Mouse (Mus musculus) layer of hippocampus, adult 2 months (tissue): ENCODE data around the gene Rundc3a. TPM values are rescaled to one million over a fixed set of nuclear protein-coding genes. Genes with fewer than 3 reads are reported as not detected.
"Not testable (repeated sequence)": the region's sequence is repeated elsewhere in the genome, so short reads cannot be mapped to it uniquely, and the experiment has no call there.

Experiments used
- DNase-seq, 2 experiments: peaks; one replicate each; pipeline ENCODE4 v3.0.0; 2022; ENCODE audit warnings: low spot score in 2 of 2
- H3K27ac ChIP-seq: fragments of 200-600 bp; 2 replicates; pipeline ENCODE4 v1.8.1; 2022
- H3K4me3 ChIP-seq: fragments of 200-600 bp; 2 replicates; pipeline ENCODE4 v1.8.1; 2022; ENCODE audit warnings: mild to moderate bottlenecking
- CTCF ChIP-seq: fragments of 200-600 bp; conservative IDR thresholded peaks from 2 replicates; pipeline ENCODE4 v1.8.1; 2022; ENCODE audit warnings: antibody characterized with exemption, mild to moderate bottlenecking, moderate library complexity
- total RNA-seq, 2 experiments: library from RNA; stranded (reverse); gene quantifications; 2 replicates each; pipeline ENCODE4 v1.2.3; 2021

The Rundc3a gene
- total RNA-seq, 2 experiments from 2014 or later = 482 to 488 TPM

- no peak for DNase-seq
These were observed 16.7 kb downstream of the Rundc3a start for GRCm38 (mm10) chr11:102409795-102410330.

GRCm38 (mm10) chr11:102410345-102410744 is 17.1 kb downstream of the Rundc3a start:
- 0 out of 2 replicates have a peak, but pooled peaks have one; percentile 20 for TF ChIP-seq CTCF
- H3K27ac ChIP-seq, DNase-seq, H3K4me3 ChIP-seq: not testable (repeated sequence)

More at GRCm38 (mm10) chr11:102409795-102410330, 16.7 kb downstream of the Rundc3a start:
- TF ChIP-seq CTCF = no peak
- H3K27ac ChIP-seq = no peak overlapping the region
- no peak overlapping the region for H3K4me3 ChIP-seq

DNA sequence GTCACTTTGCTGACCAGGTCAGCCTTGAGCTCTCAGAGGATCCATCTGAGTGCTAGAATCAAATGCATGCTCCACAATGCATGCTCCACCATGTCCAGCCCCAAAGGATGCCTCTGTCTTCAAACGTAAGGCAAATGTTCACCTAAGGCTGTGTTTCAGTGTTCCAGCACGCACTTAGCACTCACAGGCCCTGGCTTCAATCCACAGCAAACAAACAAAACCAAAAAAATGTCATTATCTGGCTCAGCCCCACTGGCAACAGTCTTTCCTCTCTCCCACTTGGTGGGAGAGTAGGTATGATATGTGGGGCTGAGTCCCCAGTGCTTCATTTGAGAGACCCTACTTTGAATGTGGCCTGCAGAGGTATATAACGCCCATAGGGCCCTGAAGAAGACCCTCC is 17.9 kb downstream of the Rundc3a start:
- Histone ChIP-seq H3K27ac (no peak overlapping the region), H3K4me3 (no peak overlapping the region)
- no peak for TF ChIP-seq CTCF
- DNase-seq = no peak

DNA sequence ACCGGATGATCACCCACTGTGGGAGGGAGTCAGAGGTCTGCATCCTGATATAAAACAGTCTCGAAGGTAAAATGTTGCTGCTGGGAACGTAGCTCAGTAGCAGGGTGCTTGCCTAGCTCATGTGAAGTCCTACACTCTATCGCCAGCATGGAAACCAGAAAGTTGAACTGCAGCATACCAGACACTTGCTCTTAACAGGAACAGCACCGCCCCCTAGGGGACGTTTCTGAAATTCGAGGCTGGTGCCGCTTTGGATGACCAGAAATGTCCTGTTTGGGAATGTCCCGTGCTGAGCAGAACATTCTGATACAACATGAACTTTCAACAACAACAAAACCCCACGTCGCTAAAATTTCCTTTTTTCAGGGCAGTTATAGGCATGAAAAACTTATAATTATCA is 18.5 kb downstream of the Rundc3a start:
- DNase-seq = peak; percentile 81 to 94
- no peak overlapping the region for H3K27ac ChIP-seq
- peak; percentile 88 for TF ChIP-seq CTCF
- H3K4me3 ChIP-seq = no peak overlapping the region

DNA sequence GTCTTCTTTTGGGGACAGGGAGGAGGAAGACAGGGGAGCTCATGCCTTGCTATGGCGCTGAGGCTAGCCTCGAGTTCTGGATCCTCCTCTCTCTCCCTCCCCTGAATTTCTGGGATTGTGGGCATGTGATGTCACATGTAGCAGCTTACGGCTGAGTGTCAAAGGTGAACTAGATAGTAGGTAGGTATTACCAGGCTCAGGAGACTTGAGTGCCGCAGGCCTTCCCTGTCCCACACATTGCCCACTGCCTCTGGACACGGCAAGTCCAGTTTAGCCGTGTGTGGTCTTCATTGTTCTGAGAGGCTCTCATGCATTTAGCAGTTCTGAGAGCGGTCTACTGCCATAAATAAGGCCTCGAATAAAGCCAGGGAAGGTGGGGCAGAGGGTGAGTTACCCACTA is 19.9 kb downstream of the Rundc3a start:
- no peak for TF ChIP-seq CTCF
- no peak for DNase-seq
- no peak overlapping the region for H3K27ac ChIP-seq

GRCm38 (mm10) chr11:102415034-102415802 is 22.0 kb downstream of the Rundc3a start:
- no peak for TF ChIP-seq CTCF
- H3K27ac ChIP-seq = no peak overlapping the region
- no peak for DNase-seq
- no peak overlapping the region for H3K4me3 ChIP-seq

More for the DNA sequence above, 19.9 kb downstream of the Rundc3a start:
- H3K4me3 ChIP-seq = no peak overlapping the region

DNA sequence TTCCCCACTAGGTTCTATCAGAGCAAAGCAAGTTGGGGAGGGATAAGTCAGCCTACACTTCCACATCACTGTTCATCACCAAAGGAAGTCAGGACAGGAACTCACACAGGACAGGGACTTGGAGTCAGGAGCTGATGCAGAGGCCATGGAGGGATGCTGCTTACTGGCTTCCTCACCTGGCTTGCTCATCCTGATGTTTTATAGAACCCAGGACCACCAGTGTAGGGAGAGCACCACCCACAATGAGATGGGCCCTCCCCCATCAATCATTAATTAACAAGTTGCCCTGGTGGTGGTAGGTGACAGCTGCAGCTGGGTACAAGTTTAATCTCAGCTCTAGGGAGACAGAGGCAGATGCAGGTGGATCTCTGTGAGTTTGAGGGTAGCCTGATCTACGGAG is 24.0 kb downstream of the Rundc3a start:
- DNase-seq = no peak
- TF ChIP-seq CTCF = no peak
- Histone ChIP-seq H3K27ac (no peak overlapping the region), H3K4me3 (no peak overlapping the region)

DNA sequence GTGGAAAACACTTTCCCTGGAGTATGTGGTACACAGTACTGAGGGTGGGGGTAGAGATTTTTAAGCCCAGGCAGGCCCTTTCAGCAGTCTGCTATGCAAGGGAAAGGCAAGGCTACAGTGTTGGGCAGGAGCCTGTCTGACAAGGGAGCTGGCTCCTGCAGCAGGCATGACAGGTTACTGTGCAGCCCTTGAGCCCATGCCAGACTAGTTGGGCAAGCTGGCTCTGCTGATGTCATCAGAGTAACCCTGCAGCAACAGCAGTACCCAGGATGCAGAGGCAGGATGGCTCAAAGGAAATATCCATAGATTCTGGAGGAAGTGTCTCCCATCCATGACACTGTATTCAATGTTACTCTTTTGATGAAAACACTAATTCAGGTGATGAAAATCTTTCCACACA is 25.7 kb downstream of the Rundc3a start:
- Histone ChIP-seq H3K4me3 (no peak overlapping the region), H3K27ac (no peak overlapping the region)
- TF ChIP-seq CTCF = no peak
- DNase-seq = no peak

DNA sequence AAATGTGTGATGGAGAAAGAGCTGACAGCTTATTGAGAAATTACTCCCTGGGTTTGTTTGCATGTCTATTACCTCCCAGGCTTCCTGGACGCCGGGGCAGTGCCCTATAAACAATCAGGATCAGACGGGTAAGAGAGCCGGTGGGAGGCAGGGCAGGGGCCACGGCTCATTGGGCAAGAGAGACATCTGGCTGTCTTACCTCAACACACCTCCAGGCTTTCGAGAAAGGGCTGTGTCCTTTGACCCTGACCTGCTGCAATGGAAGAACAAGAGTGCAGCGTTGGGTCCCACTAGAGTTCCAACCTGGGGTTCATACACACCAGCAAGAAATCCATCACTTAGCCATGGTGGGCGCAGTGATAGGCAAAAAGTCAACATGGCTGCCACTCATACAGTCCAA is 28.4 kb downstream of the Rundc3a start:
- Histone ChIP-seq H3K27ac (no peak overlapping the region), H3K4me3 (no peak overlapping the region)
- no peak for DNase-seq
- no peak for TF ChIP-seq CTCF

DNA sequence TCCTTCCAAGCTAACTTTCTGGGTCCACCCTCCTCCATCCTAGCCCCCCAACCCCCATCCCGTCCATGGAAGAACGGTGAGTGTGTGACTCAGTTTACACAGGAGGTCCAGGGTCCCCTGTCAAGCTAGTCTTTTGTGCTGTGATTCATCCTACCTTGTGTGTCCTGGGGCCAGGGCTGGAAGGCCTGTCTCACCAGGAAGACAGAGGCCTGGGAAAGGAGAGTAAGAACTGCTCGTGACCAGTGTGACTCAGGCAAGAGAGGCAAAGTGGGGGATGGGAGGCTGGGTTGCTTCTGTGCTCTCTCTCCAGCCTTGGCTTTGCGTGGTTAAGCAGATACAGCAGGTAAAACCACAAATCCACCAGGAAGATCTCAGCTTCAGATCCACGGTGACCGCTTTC is 31.5 kb downstream of the Rundc3a start:
- no peak for TF ChIP-seq CTCF
- no peak overlapping the region for H3K4me3 ChIP-seq
- no peak overlapping the region for H3K27ac ChIP-seq
- DNase-seq = no peak

GRCm38 (mm10) chr11:102425555-102426316 is 32.5 kb downstream of the Rundc3a start:
- Histone ChIP-seq H3K4me3 (no peak overlapping the region), H3K27ac (no peak overlapping the region)
- no peak for TF ChIP-seq CTCF
- DNase-seq = no peak

GRCm38 (mm10) chr11:102428981-102429540 is 35.9 kb downstream of the Rundc3a start:
- no peak overlapping the region for H3K27ac ChIP-seq
- TF ChIP-seq CTCF = no peak
- H3K4me3 ChIP-seq = no peak overlapping the region
- no peak for DNase-seq

DNA sequence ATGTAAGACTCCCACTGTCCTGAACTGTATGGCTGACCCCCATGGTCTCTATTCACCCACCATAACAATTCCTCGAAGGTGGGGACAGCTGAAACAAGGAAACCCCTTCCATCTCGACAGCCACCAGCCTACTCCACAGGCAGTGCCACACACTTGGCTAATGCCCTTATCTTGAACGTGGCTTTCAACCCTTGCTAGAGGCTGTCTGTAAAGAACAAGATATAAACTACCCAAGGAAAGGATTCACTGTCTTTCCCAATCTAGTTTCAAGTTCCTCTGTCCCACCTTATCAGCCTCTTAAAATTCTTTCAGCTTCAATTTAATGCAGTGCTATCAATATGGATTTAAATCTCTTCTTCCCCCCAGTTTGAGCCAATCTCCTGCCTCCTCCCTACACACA is 36.3 kb downstream of the Rundc3a start:
- Histone ChIP-seq H3K27ac (peak overlapping the region; percentile 72), H3K4me3 (peak overlapping the region; percentile 78)
- DNase-seq = no peak
- TF ChIP-seq CTCF = no peak
